Mouse (Mus musculus) midbrain, embryonic 10.5 days (tissue): ENCODE results near the gene Slc39a13. TPM values are rescaled to one million over a fixed set of nuclear protein-coding genes. Genes with fewer than 3 reads are reported as not detected.

ENCODE experiments used
- DNase-seq: peaks from one replicate; pipeline ENCODE4 v3.0.0-alpha.2; 2017; ENCODE audit warnings: low spot score
- H3K27ac ChIP-seq: fragments of 300-500 bp; sonication (generic); replicated peaks from 2 replicates; pipeline ENCODE4 v1.5.1; 2016; ENCODE audit warnings: mild to moderate bottlenecking
- H3K27me3 ChIP-seq: fragments of 300-500 bp; sonication (generic); 2 replicates; pipeline ENCODE4 v1.6.1; 2016; ENCODE audit warnings: low read depth, mild to moderate bottlenecking; ENCODE audit not compliant: poor library complexity, severe bottlenecking
- H3K36me3 ChIP-seq: fragments of 300-500 bp; sonication (generic); 2 replicates; pipeline ENCODE4 v1.6.1; 2016; ENCODE audit warnings: mild to moderate bottlenecking, moderate library complexity
- H3K4me1 ChIP-seq: fragments of 300-500 bp; sonication (generic); 2 replicates; pipeline ENCODE4 v1.6.1; 2016
- H3K4me3 ChIP-seq: fragments of 300-500 bp; sonication (generic); 2 replicates; pipeline ENCODE4 v1.5.1; 2016; ENCODE audit warnings: mild to moderate bottlenecking, moderate library complexity
- H3K9me3 ChIP-seq: fragments of 300-500 bp; sonication (generic); replicated peaks from 2 replicates; pipeline ENCODE4 v1.6.1; 2016; ENCODE audit warnings: mild to moderate bottlenecking
- WGBS: fragments of 180-500 bp; shearing (Covaris S2); methylation state at CpG from one replicate; pipeline ENCODE4 v1.1.7; 2016; 5-methylcytosine and 5-hydroxymethylcytosine counted together
- polyA plus RNA-seq: library from polyadenylated mRNA; unstranded; fragments of >200 nt; fragmentation: Nextera tagmentation; extraction: Ambion mirVana; gene quantifications from 2 replicates; pipeline ENCODE4 v1.2.1, GENCODE M21; 2016

Gene Slc39a13
- polyA plus RNA-seq, 1 experiment from 2014 or later = 20.5 TPM

- no peaks in the 10 kb centered on the region for H3K9me3 ChIP-seq
- no peak for DNase-seq
- no peaks in the 10 kb centered on the region for H3K36me3 ChIP-seq
- peak overlapping the region; percentile 63 for H3K27ac ChIP-seq
- 87% methylated on average over 14 of the region's 14 CpGs for WGBS
- no peak overlapping the region for H3K4me3 ChIP-seq
- no peaks in the 10 kb centered on the region for H3K27me3 ChIP-seq
- peaks cover 9% of the 10 kb centered on the region for H3K4me1 ChIP-seq
These were observed 15.5 kb upstream of the Slc39a13 start for GRCm38 (mm10) chr2:91085494-91086391.

GRCm38 (mm10) chr2:91084179-91084820 lies 14.1 kb upstream of the Slc39a13 start:
- Histone ChIP-seq H3K4me1 (peaks cover 11% of the 10 kb centered on the region), H3K9me3 (no peaks in the 10 kb centered on the region), H3K36me3 (no peaks in the 10 kb centered on the region), H3K27ac (no peak overlapping the region), H3K27me3 (no peaks in the 10 kb centered on the region), H3K4me3 (no peak overlapping the region)
- WGBS = 89% methylated on average over 15 of the region's 15 CpGs
- no peak for DNase-seq

GRCm38 (mm10) chr2:91083366-91083940 lies 13.2 kb upstream of the Slc39a13 start:
- H3K36me3 ChIP-seq = no peaks in the 10 kb centered on the region
- WGBS = 56% methylated on average over 1 of the region's 1 CpGs
- no peak overlapping the region for H3K4me3 ChIP-seq
- H3K4me1 ChIP-seq = peaks cover 19% of the 10 kb centered on the region
- DNase-seq = no peak
- H3K27ac ChIP-seq = peak overlapping the region; percentile 28; the same call in 1 of the 2 replicates
- H3K27me3 ChIP-seq = no peaks in the 10 kb centered on the region
- H3K9me3 ChIP-seq = no peaks in the 10 kb centered on the region

- 75% methylated on average over 11 of the region's 11 CpGs for WGBS
These were observed 12.6 kb upstream of the Slc39a13 start for GRCm38 (mm10) chr2:91082844-91083243.

GRCm38 (mm10) chr2:91081775-91082695 lies 11.8 kb upstream of the Slc39a13 start, which contains the start of gene Spi1:
Gene Spi1, plus strand, starts transcription at chr2:91082390.
- DNase-seq = no peak
- peak within 1 kb of the TSS; percentile 28; the same call in 1 of the 2 replicates for H3K27ac ChIP-seq
- H3K36me3 ChIP-seq = no peaks in the 10 kb centered on the region
- no peaks in the 10 kb centered on the region for H3K9me3 ChIP-seq
- peaks cover 25% of the 10 kb centered on the region for H3K4me1 ChIP-seq
- H3K4me3 ChIP-seq = no peak within 1 kb of the TSS
- 84% methylated on average over 13 of the region's 13 CpGs for WGBS
- H3K27me3 ChIP-seq = peaks cover 9% of the 10 kb centered on the region; the same call in 1 of the 2 replicates

More at GRCm38 (mm10) chr2:91082844-91083243, 12.6 kb upstream of the Slc39a13 start:
- Histone ChIP-seq H3K4me1 (peaks cover 25% of the 10 kb centered on the region), H3K27ac (peak overlapping the region; percentile 28; the same call in 1 of the 2 replicates), H3K4me3 (no peak overlapping the region), H3K27me3 (peaks cover 1% of the 10 kb centered on the region; the same call in 1 of the 2 replicates), H3K9me3 (no peaks in the 10 kb centered on the region), H3K36me3 (no peaks in the 10 kb centered on the region)
- no peak for DNase-seq

GRCm38 (mm10) chr2:91080784-91081513 lies 10.7 kb upstream of the Slc39a13 start:
- Histone ChIP-seq H3K9me3 (no peaks in the 10 kb centered on the region), H3K4me1 (peaks cover 18% of the 10 kb centered on the region), H3K4me3 (no peak overlapping the region), H3K27ac (no peak overlapping the region), H3K27me3 (peaks cover 9% of the 10 kb centered on the region; the same call in 1 of the 2 replicates), H3K36me3 (no peaks in the 10 kb centered on the region)
- 82% methylated on average over 8 of the region's 8 CpGs for WGBS
- DNase-seq = no peak

- peak overlapping the region; percentile 82 for H3K27ac ChIP-seq
- H3K36me3 ChIP-seq = no peaks in the 10 kb centered on the region
- DNase-seq = no peak
- no peaks in the 10 kb centered on the region for H3K9me3 ChIP-seq
- H3K27me3 ChIP-seq = peaks cover 9% of the 10 kb centered on the region; the same call in 1 of the 2 replicates
- H3K4me1 ChIP-seq = peaks cover 17% of the 10 kb centered on the region
- H3K4me3 ChIP-seq = peak overlapping the region; percentile 65
- 34% methylated on average over 5 of the region's 5 CpGs for WGBS
These were observed 8.8 kb upstream of the Slc39a13 start for GRCm38 (mm10) chr2:91079026-91079384.

- H3K36me3 ChIP-seq = no peaks in the 10 kb centered on the region
- no peaks in the 10 kb centered on the region for H3K9me3 ChIP-seq
- H3K4me1 ChIP-seq = peaks cover 17% of the 10 kb centered on the region
- peak overlapping the region; percentile 65 for H3K4me3 ChIP-seq
- H3K27me3 ChIP-seq = peaks cover 9% of the 10 kb centered on the region; the same call in 1 of the 2 replicates
- H3K27ac ChIP-seq = peak overlapping the region; percentile 82
- peak; percentile 50 for DNase-seq
- WGBS = under 1% methylated on average over 33 of the region's 36 CpGs
These were observed 8.3 kb upstream of the Slc39a13 start for GRCm38 (mm10) chr2:91078314-91079025.

- 20% methylated on average over 12 of the region's 12 CpGs for WGBS
These were observed 7.7 kb upstream of the Slc39a13 start for GRCm38 (mm10) chr2:91077957-91078313.

GRCm38 (mm10) chr2:91072092-91072491 lies 1.9 kb upstream of the Slc39a13 start:
- H3K27me3 ChIP-seq = 0 out of 2 replicates have a peak, but pooled peaks cover 5% of the 10 kb centered on the region
- H3K9me3 ChIP-seq = no peaks in the 10 kb centered on the region
- H3K4me3 ChIP-seq = no peak overlapping the region
- 0 out of 2 replicates have a peak, but pooled peaks cover 3% of the 10 kb centered on the region for H3K36me3 ChIP-seq
- H3K27ac ChIP-seq = no peak overlapping the region
- H3K4me1 ChIP-seq = peaks cover 30% of the 10 kb centered on the region
- no peak for DNase-seq
- 25% methylated on average over 1 of the region's 1 CpGs for WGBS

More at GRCm38 (mm10) chr2:91077957-91078313, 7.7 kb upstream of the Slc39a13 start:
- H3K4me3 ChIP-seq = peak overlapping the region; percentile 65
- H3K27ac ChIP-seq = peak overlapping the region; percentile 82; the same call in 1 of the 2 replicates
- H3K36me3 ChIP-seq = no peaks in the 10 kb centered on the region
- no peaks in the 10 kb centered on the region for H3K9me3 ChIP-seq
- H3K27me3 ChIP-seq = peaks cover 9% of the 10 kb centered on the region; the same call in 1 of the 2 replicates
- peaks cover 17% of the 10 kb centered on the region for H3K4me1 ChIP-seq
- no peak for DNase-seq

GRCm38 (mm10) chr2:91071059-91071458 lies 842 bp upstream of the Slc39a13 start:
- peaks cover 30% of the 10 kb centered on the region for H3K4me1 ChIP-seq
- peak overlapping the region; percentile 88 for H3K27ac ChIP-seq
- H3K9me3 ChIP-seq = no peaks in the 10 kb centered on the region
- H3K27me3 ChIP-seq = 0 out of 2 replicates have a peak, but pooled peaks cover 5% of the 10 kb centered on the region
- peaks cover 9% of the 10 kb centered on the region; the same call in 1 of the 2 replicates for H3K36me3 ChIP-seq
- 87% methylated on average over 10 of the region's 10 CpGs for WGBS
- DNase-seq = no peak
- peak overlapping the region; percentile 65 for H3K4me3 ChIP-seq
